Mouse (Mus musculus) CH12.LX (cell line): ENCODE measurements around the gene E2f7. TPM values are rescaled to one million over a fixed set of nuclear protein-coding genes. Genes with fewer than 3 reads are reported as not detected.
A peak's percentile ranks its signal among the peaks of the same experiment; 100 is the strongest.

Experiments used
- DNase-seq: peaks from one replicate; pipeline ENCODE4 v3.0.0-alpha.2; 2013; ENCODE audit errors: extremely low read depth
- H3K27ac ChIP-seq: 2 replicates; pipeline ENCODE4 v1.5.1; 2012; ENCODE audit warnings: low read depth, mild to moderate bottlenecking, control low read depth, moderate library complexity; ENCODE audit not compliant: insufficient read depth
- H3K27me3 ChIP-seq: replicated peaks from 2 replicates; pipeline ENCODE3; 2012; ENCODE audit warnings: inconsistent platforms
- H3K36me3 ChIP-seq, 2 experiments: replicated peaks in 1 of 2; 2 replicates each; pipeline versions ENCODE3 to v1.6.1; 2012; ENCODE audit warnings: inconsistent platforms in 1 of 2, low read length in 1 of 2, mild to moderate bottlenecking in 1 of 2, mixed read lengths in 1 of 2, moderate library complexity in 1 of 2; ENCODE audit not compliant: control insufficient read depth in 1 of 2, insufficient read depth in 1 of 2
- H3K4me1 ChIP-seq, 2 experiments: 2 replicates each; pipeline ENCODE4 v1.6.1; 2012; ENCODE audit warnings: inconsistent platforms in 1 of 2, moderate library complexity in 1 of 2; ENCODE audit not compliant: insufficient read depth in 2 of 2, control insufficient read depth in 1 of 2
- H3K4me2 ChIP-seq: 2 replicates; pipeline ENCODE4 v1.6.1; 2012; ENCODE audit warnings: low read depth, mild to moderate bottlenecking, control low read depth; ENCODE audit not compliant: poor library complexity, insufficient read depth, severe bottlenecking
- H3K4me3 ChIP-seq, 3 experiments: fragments of 150-350 bp in 1 of 3; sonication (generic) in 1 of 3; replicated peaks in 1 of 3; 2 replicates each; pipeline versions ENCODE3 to v1.5.1; 2011 to 2012; ENCODE audit warnings: low read depth in 2 of 3, low read length in 2 of 3, mild to moderate bottlenecking in 2 of 3, moderate library complexity in 2 of 3, control low read depth in 1 of 3, improper control_type of control experiment in 1 of 3, inconsistent platforms in 1 of 3, mixed read lengths in 1 of 3; ENCODE audit not compliant: poor library complexity in 1 of 3
- H3K79me2 ChIP-seq: replicated peaks from 2 replicates; pipeline ENCODE4 v1.6.1; 2012; ENCODE audit warnings: mild to moderate bottlenecking, moderate library complexity; ENCODE audit not compliant: control insufficient read depth, poor library complexity, insufficient read depth, severe bottlenecking; ENCODE audit errors: extremely low read depth
- H3K9ac ChIP-seq: 2 replicates; pipeline ENCODE4 v1.6.1; 2012; ENCODE audit warnings: low read depth, mild to moderate bottlenecking, control low read depth, moderate library complexity; ENCODE audit not compliant: insufficient read depth
- H3K9me3 ChIP-seq: replicated peaks from 2 replicates; pipeline ENCODE3; 2012; ENCODE audit warnings: low read length, inconsistent platforms, mixed read lengths
- CTCF ChIP-seq, 2 experiments: IDR thresholded peaks in 1 of 2; conservative IDR thresholded peaks in 1 of 2; 2 replicates each; pipeline ENCODE4 v1.5.1; 2011 to 2012; ENCODE audit warnings: low read depth in 2 of 2, low read length in 2 of 2, improper control_type of control experiment in 1 of 2, inconsistent platforms in 1 of 2, mild to moderate bottlenecking in 1 of 2, moderate library complexity in 1 of 2
- EP300 ChIP-seq: IDR thresholded peaks from 2 replicates; pipeline ENCODE4 v1.6.1; 2011; ENCODE audit warnings: low read length, improper control_type of control experiment
- IRF4 ChIP-seq: IDR thresholded peaks from 2 replicates; pipeline ENCODE4 v1.6.1; 2014; ENCODE audit warnings: low read depth, mild to moderate bottlenecking, inconsistent platforms, low read length, improper control_type of control experiment
- MXI1 ChIP-seq: IDR thresholded peaks from 2 replicates; pipeline ENCODE4 v1.6.1; 2011; ENCODE audit warnings: mild to moderate bottlenecking, low read depth, low read length, improper control_type of control experiment
- NELFE ChIP-seq: IDR thresholded peaks from 2 replicates; pipeline ENCODE4 v1.6.1; 2011; ENCODE audit warnings: low read depth, low read length, improper control_type of control experiment
- NRF1 ChIP-seq: IDR thresholded peaks from 2 replicates; pipeline ENCODE4 v1.6.1; 2014; ENCODE audit warnings: low read depth, mild to moderate bottlenecking, inconsistent platforms, low read length, improper control_type of control experiment, moderate library complexity
- PAX5 ChIP-seq: IDR thresholded peaks from 2 replicates; pipeline ENCODE4 v1.6.1; 2012; ENCODE audit warnings: low read length, inconsistent platforms, mixed read lengths
- POLR2AphosphoS2 ChIP-seq: IDR thresholded peaks from 2 replicates; pipeline ENCODE4 v1.6.1; 2011; ENCODE audit warnings: low read depth, low read length, improper control_type of control experiment
- RAD21 ChIP-seq: IDR thresholded peaks from 2 replicates; pipeline ENCODE4 v1.6.1; 2011; ENCODE audit warnings: low read depth, mild to moderate bottlenecking, low read length, improper control_type of control experiment, moderate library complexity
- SIN3A ChIP-seq: IDR thresholded peaks from 2 replicates; pipeline ENCODE4 v1.6.1; 2012; ENCODE audit warnings: low read length, improper control_type of control experiment, inconsistent platforms
- SMC3 ChIP-seq: IDR thresholded peaks from 2 replicates; pipeline ENCODE4 v1.6.1; 2011; ENCODE audit warnings: low read depth, low read length, improper control_type of control experiment
- TCF12 ChIP-seq: IDR thresholded peaks from 2 replicates; pipeline ENCODE4 v1.6.1; 2014; ENCODE audit warnings: low read depth, mild to moderate bottlenecking, inconsistent platforms, low read length, improper control_type of control experiment
- UBTF ChIP-seq: IDR thresholded peaks from 2 replicates; pipeline ENCODE4 v1.6.1; 2012; ENCODE audit warnings: low read depth, mild to moderate bottlenecking, inconsistent platforms, low read length, improper control_type of control experiment, moderate library complexity
- USF1 ChIP-seq: IDR thresholded peaks from 2 replicates; pipeline ENCODE4 v1.6.1; 2014; ENCODE audit warnings: low read depth, mild to moderate bottlenecking, inconsistent platforms, low read length, improper control_type of control experiment
- USF2 ChIP-seq: conservative IDR thresholded peaks from 2 replicates; pipeline ENCODE4 v1.6.1; 2011; ENCODE audit warnings: low read depth, low read length, improper control_type of control experiment
- ZKSCAN1 ChIP-seq: IDR thresholded peaks from 2 replicates; pipeline ENCODE4 v1.6.1; 2012; ENCODE audit warnings: low read depth, inconsistent platforms, low read length, improper control_type of control experiment, borderline replicate concordance
- ZMIZ1 ChIP-seq: IDR thresholded peaks from 2 replicates; pipeline ENCODE4 v1.6.1; 2012; ENCODE audit warnings: low read depth, mild to moderate bottlenecking, inconsistent platforms, low read length, improper control_type of control experiment
- dilution Hi-C: fragments of 300-500 bp; cut with MboI; formaldehyde crosslinking; loops from 2 replicates; pipeline ENCODE4 v1.14.3; 2020; ENCODE audit warnings: low sequenced_read_pairs; ENCODE audit not compliant: extremely low pct_unique_long_range_greater_than_20kb, extremely low pct_ligation_motif_present
- in situ Hi-C: fragments of 300-500 bp; cut with MboI; formaldehyde crosslinking; loops from 3 replicates; pipeline ENCODE4 v1.14.3; 2019; ENCODE audit warnings: low sequenced_read_pairs, low pct_ligation_motif_present, low pct_unique_long_range_greater_than_20kb, mixed read lengths
- polyA plus RNA-seq: library from polyadenylated mRNA; unstranded; fragments of >175 nt; gene quantifications from 2 replicates; pipeline ENCODE4 v1.2.1, GENCODE M21; 2012; ENCODE audit warnings: low read depth; ENCODE audit not compliant: insufficient read length
- total RNA-seq, 2 experiments: library from RNA; depleted of rRNA; stranded (reverse); fragments of 300-350 nt in 1 of 2; fragments of >200 nt in 1 of 2; gene quantifications; 2 replicates each; pipeline ENCODE4 v1.2.3; 2012 to 2014

The E2f7 gene
- total and polyA plus RNA-seq, 3 experiments, result 0.82 to 3.8 (median 1.1) TPM

DNA sequence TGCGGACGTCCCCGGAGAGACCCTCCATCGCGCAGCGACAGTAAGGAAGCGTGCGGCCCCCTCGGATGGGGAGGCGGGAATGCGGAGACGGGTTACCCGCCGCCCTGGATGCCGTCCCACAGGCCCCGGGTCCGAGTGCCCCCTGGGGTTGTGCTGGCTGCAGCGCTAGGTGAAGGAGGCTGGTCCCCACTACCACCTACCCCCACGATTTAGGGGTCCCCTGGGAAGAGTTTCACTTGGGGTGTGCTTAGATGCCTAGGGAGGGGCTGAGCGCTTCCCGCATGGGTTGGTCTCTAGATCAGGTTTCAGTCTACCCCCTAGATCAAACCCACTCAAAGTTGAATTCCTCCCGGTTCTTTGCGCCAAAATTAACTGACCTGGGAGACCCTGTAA is 397 bp downstream of the E2f7 start:
- H3K4me2 ChIP-seq, result peak overlapping the region; percentile 85
- H3K27ac ChIP-seq, result peak overlapping the region; percentile 33; the same call in 1 of the 2 replicates
- in situ Hi-C loops, result no loop called here
- dilution Hi-C loops, result no loop called here
- H3K79me2 ChIP-seq, result no peaks in the 10 kb centered on the region
- peak overlapping the region; percentile 64 to 98 (median 81) for H3K4me3 ChIP-seq
- H3K36me3 ChIP-seq, result peaks cover 2 to 20% of the 10 kb centered on the region in 2 experiments
- peaks cover 2 to 11% of the 10 kb centered on the region in 2 experiments; a peak in 2 of 4 replicates for H3K4me1 ChIP-seq
- H3K27me3 ChIP-seq, result peaks cover 23% of the 10 kb centered on the region
- no peaks in the 10 kb centered on the region for H3K9me3 ChIP-seq
- H3K9ac ChIP-seq, result peak overlapping the region; percentile 79
- no peak for DNase-seq
- TF ChIP-seq ZKSCAN1 (no peak), UBTF (0 out of 2 replicates have a peak, but pooled peaks have one; percentile 3), SIN3A (no peak; the same call in 1 of the 2 replicates), NRF1 (no peak)

DNA sequence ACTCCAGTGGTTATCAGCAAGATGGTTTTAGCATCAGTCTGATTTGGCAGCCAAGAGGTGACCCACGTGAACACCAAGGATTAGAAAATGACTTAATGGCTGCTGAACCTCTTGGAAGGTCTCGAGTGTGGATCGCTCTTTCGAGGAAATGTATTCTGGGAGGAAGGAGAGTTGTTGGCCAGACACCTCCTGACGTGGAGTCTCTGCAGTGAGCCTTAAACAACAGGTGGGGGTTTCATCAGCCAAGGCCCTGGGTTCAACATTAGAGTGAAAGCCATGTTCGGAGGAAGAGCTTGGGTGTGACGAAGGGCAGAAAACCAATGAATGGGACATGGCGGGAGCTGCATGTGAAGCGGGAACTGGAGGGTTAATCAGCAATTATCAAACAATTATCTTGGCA is 3.8 kb downstream of the E2f7 start:
- Histone ChIP-seq H3K27me3 (peaks cover 7% of the 10 kb centered on the region), H3K27ac (no peak overlapping the region), H3K4me1 (peaks cover 2 to 11% of the 10 kb centered on the region in 2 experiments; a peak in 2 of 4 replicates), H3K36me3 (peaks cover 2 to 44% of the 10 kb centered on the region in 2 experiments), H3K4me2 (no peak overlapping the region), H3K79me2 (no peaks in the 10 kb centered on the region), H3K9me3 (no peaks in the 10 kb centered on the region), H3K9ac (no peak overlapping the region), H3K4me3 (no peak overlapping the region)
- TF ChIP-seq ZKSCAN1 (no peak), CTCF (conservative IDR thresholded peaks at IDR 0.05 in 1 of 2, IDR thresholded peaks at IDR 0.05 in 1 of 2; ENCODE audit: low read depth in 2 of 2, low read length in 2 of 2) (no peak), EP300 (no peak), MXI1 (no peak), USF1 (no peak), SMC3 (no peak), USF2 (no peak), POLR2AphosphoS2 (no peak), PAX5 (no peak)
- no peak for DNase-seq
- dilution Hi-C loops, result no loop called here
- in situ Hi-C loops, result no loop called here

DNA sequence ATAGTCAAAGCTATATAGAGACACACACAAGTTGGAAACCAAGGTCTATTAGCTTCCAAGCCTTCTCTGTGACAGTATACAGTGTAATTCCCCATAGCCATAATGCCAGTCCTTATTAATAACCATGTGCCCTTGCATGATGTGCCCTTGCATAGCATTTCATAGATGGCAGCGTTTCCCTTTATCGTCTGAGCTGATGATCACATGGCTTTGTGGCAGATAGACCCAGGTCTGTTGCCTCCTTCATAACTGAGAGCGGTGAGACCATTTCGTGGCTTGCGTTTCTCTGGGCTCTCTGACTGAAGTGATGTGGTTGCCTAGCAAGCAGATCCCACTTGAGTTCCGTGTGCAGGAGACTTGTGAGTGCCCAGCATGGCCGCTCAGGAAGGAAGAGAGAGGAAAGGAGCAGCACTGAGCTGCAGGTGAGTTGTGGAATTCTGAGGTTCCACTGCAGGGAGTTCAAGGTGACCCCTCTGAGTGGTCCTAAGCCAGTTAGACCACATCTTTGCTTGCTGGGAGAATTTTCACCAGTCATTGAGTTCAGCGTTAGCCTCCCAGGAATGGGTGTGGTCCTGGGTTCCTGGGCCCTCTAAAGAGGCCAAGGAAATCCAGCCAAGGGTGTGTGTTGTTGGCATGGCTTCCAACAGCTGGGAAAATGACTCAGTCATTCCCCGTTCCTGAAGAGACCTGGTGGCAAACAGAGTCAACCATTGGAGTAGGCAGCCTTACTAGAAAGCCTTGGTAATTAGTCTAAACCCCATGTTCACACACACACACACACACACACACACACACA is 4.5 kb downstream of the E2f7 start:
- peaks cover 2 to 11% of the 10 kb centered on the region in 2 experiments; a peak in 2 of 4 replicates for H3K4me1 ChIP-seq
- no peak overlapping the region for H3K27ac ChIP-seq
- no peaks in the 10 kb centered on the region for H3K9me3 ChIP-seq
- DNase-seq, result no peak
- TF ChIP-seq RAD21 (no peak), ZMIZ1 (no peak), IRF4 (no peak), UBTF (no peak), NELFE (no peak), EP300 (no peak), TCF12 (no peak), USF2 (no peak), SIN3A (no peak)
- TF ChIP-seq, all 38 proteins: peak for 0
- H3K36me3 ChIP-seq, result peaks cover 2 to 49% of the 10 kb centered on the region in 2 experiments
- in situ Hi-C loops, result no loop called here
- no peaks in the 10 kb centered on the region for H3K79me2 ChIP-seq
- peaks cover 1% of the 10 kb centered on the region for H3K27me3 ChIP-seq
- H3K4me2 ChIP-seq, result no peak overlapping the region
- H3K4me3 ChIP-seq, result no peak overlapping the region
- H3K9ac ChIP-seq, result no peak overlapping the region
- dilution Hi-C loops, result no loop called here
